Mouse (Mus musculus) limb, embryonic 13.5 days (tissue): ENCODE measurements at regions not wholly inside any gene's neighbourhood (a gene's known extent, or its start where the extent isn't known, plus 50 kb on each side); places are given as distances from the start of the nearest gene placed in this dataset.

ENCODE experiments used
- ATAC-seq: fragments of 200-750 bp; cut with Nextera tagmentation; 2 replicates; pipeline ENCODE4 v1.8.0; 2017; ENCODE audit warnings: low read depth, moderate number of reproducible peaks, moderate TSS enrichment; ENCODE audit not compliant: low FRiP score
- H3K27ac ChIP-seq: fragments of 300-500 bp; sonication (generic); 2 replicates; pipeline ENCODE4 v1.5.1; 2015; ENCODE audit warnings: inconsistent platforms, mild to moderate bottlenecking, moderate library complexity
- H3K27me3 ChIP-seq: fragments of 300-500 bp; sonication (generic); 2 replicates; pipeline ENCODE4 v1.6.1; 2015; ENCODE audit warnings: mild to moderate bottlenecking, inconsistent platforms
- H3K36me3 ChIP-seq: fragments of 300-500 bp; sonication (generic); 2 replicates; pipeline ENCODE4 v1.6.1; 2015; ENCODE audit warnings: inconsistent platforms, mild to moderate bottlenecking, moderate library complexity
- H3K4me1 ChIP-seq: fragments of 300-500 bp; sonication (generic); 2 replicates; pipeline ENCODE4 v1.6.1; 2015; ENCODE audit warnings: inconsistent platforms
- H3K4me2 ChIP-seq: fragments of 300-500 bp; sonication (generic); replicated peaks from 2 replicates; pipeline ENCODE4 v1.6.1; 2015; ENCODE audit warnings: inconsistent platforms, mild to moderate bottlenecking, moderate library complexity
- H3K4me3 ChIP-seq: fragments of 300-500 bp; sonication (generic); 2 replicates; pipeline ENCODE4 v1.5.1; 2015; ENCODE audit warnings: moderate library complexity, mild to moderate bottlenecking, inconsistent platforms
- H3K9ac ChIP-seq: fragments of 300-500 bp; sonication (generic); 2 replicates; pipeline ENCODE4 v1.6.1; 2015; ENCODE audit warnings: mild to moderate bottlenecking, inconsistent platforms
- H3K9me3 ChIP-seq: fragments of 300-500 bp; sonication (generic); 2 replicates; pipeline ENCODE4 v1.6.1; 2016; ENCODE audit warnings: inconsistent platforms
- WGBS: fragments of 180-500 bp; shearing (Covaris S2); methylation state at CpG from one replicate; pipeline ENCODE4 v1.1.7; 2015; 5-methylcytosine and 5-hydroxymethylcytosine counted together

GRCm38 (mm10) chr17:88369971-88370370 is 70.5 kb upstream of the Foxn2 start:
- Histone ChIP-seq H3K36me3 (no peaks in the 10 kb centered on the region), H3K4me1 (no peaks in the 10 kb centered on the region), H3K27me3 (no peaks in the 10 kb centered on the region), H3K4me3 (no peak overlapping the region), H3K4me2 (no peak overlapping the region), H3K27ac (no peak overlapping the region), H3K9ac (no peak overlapping the region), H3K9me3 (no peaks in the 10 kb centered on the region)
- 79% methylated on average over 8 of the region's 8 CpGs for WGBS
- ATAC-seq, result no peak

GRCm38 (mm10) chr17:88370676-88371075 is 69.8 kb upstream of the Foxn2 start:
- Histone ChIP-seq H3K4me2 (no peak overlapping the region), H3K4me1 (no peaks in the 10 kb centered on the region), H3K27me3 (no peaks in the 10 kb centered on the region), H3K9me3 (no peaks in the 10 kb centered on the region), H3K4me3 (no peak overlapping the region), H3K27ac (no peak overlapping the region), H3K9ac (no peak overlapping the region), H3K36me3 (no peaks in the 10 kb centered on the region)
- 79% methylated on average over 9 of the region's 9 CpGs for WGBS
- ATAC-seq, result no peak

DNA sequence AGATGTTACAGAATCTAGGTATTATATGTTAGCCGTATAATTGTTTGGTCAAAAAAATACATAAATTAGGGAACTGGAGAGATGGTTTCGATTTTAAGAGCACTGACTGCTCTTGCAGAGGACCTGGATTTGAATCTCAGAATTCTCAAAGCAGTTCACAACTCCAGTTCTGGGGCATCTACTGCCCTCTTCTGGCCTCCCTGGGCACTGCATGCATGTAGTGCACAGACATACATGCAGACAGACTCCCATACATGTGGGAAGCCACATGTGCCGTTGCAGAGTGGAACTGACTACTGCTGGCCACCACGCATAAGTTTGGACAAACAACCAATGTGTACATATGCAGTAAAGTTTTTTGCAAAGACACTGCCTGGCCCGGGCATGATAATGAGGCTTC is 62.0 kb upstream of the Foxn2 start:
- Histone ChIP-seq H3K27ac (no peak overlapping the region), H3K9ac (no peak overlapping the region), H3K4me2 (no peak overlapping the region), H3K36me3 (no peaks in the 10 kb centered on the region), H3K4me3 (no peak overlapping the region), H3K9me3 (no peaks in the 10 kb centered on the region; the same call in 1 of the 2 replicates), H3K27me3 (no peaks in the 10 kb centered on the region), H3K4me1 (no peaks in the 10 kb centered on the region)
- no peak for ATAC-seq
- WGBS, result 90% methylated on average over 5 of the region's 5 CpGs

DNA sequence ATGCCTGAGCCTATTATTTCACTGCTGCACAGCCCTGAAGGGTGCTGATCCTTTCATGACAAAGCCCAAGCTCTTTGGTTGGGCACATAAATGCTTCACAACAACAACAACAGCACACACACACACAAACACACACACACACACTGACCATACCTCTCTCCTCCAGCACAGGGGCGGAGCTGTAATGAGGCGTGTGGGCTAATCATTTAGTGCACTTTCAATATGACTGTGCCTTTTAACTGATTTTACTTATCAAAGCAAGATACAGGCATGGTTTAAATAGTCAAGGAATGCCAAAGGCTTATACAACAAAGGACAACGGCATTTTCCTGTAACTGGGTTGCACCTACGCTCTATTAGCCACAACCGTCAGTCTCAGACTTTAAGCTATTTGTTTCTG is 61.1 kb upstream of the Foxn2 start:
- Histone ChIP-seq H3K27me3 (no peaks in the 10 kb centered on the region), H3K27ac (no peak overlapping the region), H3K4me1 (no peaks in the 10 kb centered on the region), H3K36me3 (no peaks in the 10 kb centered on the region), H3K9me3 (no peaks in the 10 kb centered on the region; the same call in 1 of the 2 replicates), H3K4me2 (no peak overlapping the region), H3K4me3 (no peak overlapping the region), H3K9ac (no peak overlapping the region)
- 94% methylated on average over 5 of the region's 5 CpGs for WGBS
- ATAC-seq, result no peak

- H3K9ac ChIP-seq, result no peak overlapping the region
- no peaks in the 10 kb centered on the region for H3K27me3 ChIP-seq
- H3K4me1 ChIP-seq, result no peaks in the 10 kb centered on the region
- 54% methylated on average over 9 of the region's 9 CpGs for WGBS
- H3K9me3 ChIP-seq, result no peaks in the 10 kb centered on the region; the same call in 1 of the 2 replicates
- no peak overlapping the region for H3K4me2 ChIP-seq
- no peak overlapping the region for H3K4me3 ChIP-seq
- ATAC-seq, result no peak
- H3K27ac ChIP-seq, result no peak overlapping the region
- no peaks in the 10 kb centered on the region for H3K36me3 ChIP-seq
These were observed 59.4 kb upstream of the Foxn2 start for GRCm38 (mm10) chr17:88381106-88381505.

GRCm38 (mm10) chr17:88383447-88383846 is 57.1 kb upstream of the Foxn2 start:
- no peak for ATAC-seq
- no peaks in the 10 kb centered on the region for H3K36me3 ChIP-seq
- no peaks in the 10 kb centered on the region; the same call in 1 of the 2 replicates for H3K9me3 ChIP-seq
- no peak overlapping the region for H3K9ac ChIP-seq
- no peaks in the 10 kb centered on the region for H3K27me3 ChIP-seq
- H3K4me3 ChIP-seq, result no peak overlapping the region
- H3K4me1 ChIP-seq, result no peaks in the 10 kb centered on the region
- H3K4me2 ChIP-seq, result no peak overlapping the region
- no peak overlapping the region for H3K27ac ChIP-seq
- 77% methylated on average over 4 of the region's 4 CpGs for WGBS

GRCm38 (mm10) chr17:88388441-88388951 is 52.0 kb upstream of the Foxn2 start:
- Histone ChIP-seq H3K36me3 (no peaks in the 10 kb centered on the region), H3K9ac (no peak overlapping the region), H3K4me3 (no peak overlapping the region), H3K4me1 (no peaks in the 10 kb centered on the region), H3K27ac (no peak overlapping the region), H3K27me3 (no peaks in the 10 kb centered on the region), H3K9me3 (no peaks in the 10 kb centered on the region), H3K4me2 (no peak overlapping the region)
- 65% methylated on average over 15 of the region's 15 CpGs for WGBS
- ATAC-seq, result no peak

GRCm38 (mm10) chr17:88389668-88390461 is 50.6 kb upstream of the Foxn2 start:
- Histone ChIP-seq H3K36me3 (no peaks in the 10 kb centered on the region), H3K4me3 (no peak overlapping the region), H3K9me3 (no peaks in the 10 kb centered on the region), H3K27ac (no peak overlapping the region), H3K4me1 (no peaks in the 10 kb centered on the region), H3K9ac (no peak overlapping the region), H3K27me3 (no peaks in the 10 kb centered on the region), H3K4me2 (no peak overlapping the region)
- WGBS, result 59% methylated on average over 14 of the region's 14 CpGs
- ATAC-seq, result no peak
